Mouse (Mus musculus) retina, embryonic 14.5 days (tissue): ENCODE data around the gene Adm.

ENCODE experiments used
- DNase-seq: peaks from one replicate; pipeline ENCODE4 v3.0.0-alpha.2; 2015; ENCODE audit warnings: low spot score

The Adm gene

DNA sequence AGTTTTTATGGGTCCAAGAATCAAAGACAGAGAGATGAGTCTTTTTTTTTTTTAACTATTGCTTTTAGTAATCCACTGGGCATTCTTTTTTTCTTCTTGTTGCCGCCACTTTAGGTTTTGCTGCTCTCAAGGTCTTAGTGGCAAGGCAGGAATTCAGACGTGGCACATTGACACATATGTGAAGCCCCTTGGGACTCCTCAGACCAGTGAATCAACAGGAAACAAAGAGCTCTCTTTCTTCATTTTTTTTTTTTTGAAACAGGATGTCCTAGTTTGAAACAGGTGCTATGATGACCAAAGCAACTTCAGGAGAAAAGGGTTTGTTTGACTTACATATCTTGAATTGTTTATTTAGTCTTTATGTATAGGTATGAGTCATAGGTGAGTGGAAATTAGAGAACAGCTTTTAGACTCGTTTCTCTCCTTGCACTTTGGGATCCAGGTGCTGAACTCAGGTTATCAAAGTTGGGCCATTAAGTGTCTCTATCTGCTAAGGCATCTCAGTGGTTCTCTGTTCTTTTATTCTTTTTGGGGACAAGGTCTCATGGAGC, 31.0 kb downstream of the Adm start:
- DNase-seq = no peak

DNA sequence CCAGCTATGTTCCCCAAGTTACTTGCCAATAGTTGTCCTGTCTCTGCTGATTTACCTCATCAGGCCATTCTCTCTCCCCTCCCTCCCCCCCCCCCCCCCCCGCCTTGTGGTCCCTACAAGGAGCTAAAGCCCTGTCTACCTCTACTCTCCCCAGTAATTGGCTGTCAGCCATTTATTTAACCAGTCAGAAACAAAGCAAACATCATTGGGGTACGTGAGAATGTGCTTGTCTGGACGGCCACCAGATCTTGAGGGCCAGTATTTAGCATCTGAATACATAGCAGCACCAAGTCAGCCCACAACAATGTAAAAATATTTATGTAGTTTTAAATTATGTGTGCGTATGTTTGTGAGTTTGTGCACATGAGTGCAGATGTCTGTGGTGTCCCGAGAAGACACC, 39.1 kb downstream of the Adm start:
- no peak for DNase-seq

DNA sequence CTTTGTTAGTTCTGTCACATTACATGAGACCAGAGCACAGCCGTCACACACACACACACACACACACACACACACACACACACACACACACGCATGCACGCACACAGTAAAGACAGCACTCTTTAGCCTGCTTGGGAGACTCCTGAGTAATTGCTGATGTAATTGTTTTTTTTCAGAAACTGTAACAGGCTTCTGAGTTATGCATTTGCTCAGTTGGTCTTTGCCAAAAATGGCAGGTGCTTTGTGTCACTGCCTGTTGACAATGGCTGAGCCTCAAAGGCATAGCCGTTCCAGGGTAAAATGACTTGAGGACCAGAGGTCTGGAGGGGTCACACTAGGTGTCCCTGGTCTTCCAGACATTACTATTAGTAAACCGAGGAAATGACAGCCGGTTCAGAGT, 40.8 kb downstream of the Adm start:
- no peak for DNase-seq

DNA sequence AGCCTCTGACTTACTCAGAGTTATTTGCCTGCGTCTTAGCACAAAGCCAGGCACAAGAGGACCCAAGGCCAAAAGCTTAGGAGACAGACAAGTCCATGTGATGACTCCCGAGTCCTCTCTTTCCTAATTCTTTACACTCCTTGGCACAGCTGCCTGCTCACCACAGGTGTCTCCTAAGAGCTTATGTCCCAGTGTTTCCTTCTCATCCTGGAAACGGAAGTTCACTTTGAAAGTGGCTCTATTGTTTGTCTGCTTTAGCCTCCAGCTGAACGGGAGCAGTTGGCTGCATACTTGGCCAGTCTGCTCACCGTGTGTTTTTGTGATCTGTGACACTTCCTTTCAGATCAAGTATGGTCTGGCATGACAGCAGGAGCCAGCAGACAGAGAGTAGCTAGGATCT, 41.3 kb downstream of the Adm start:
- no peak for DNase-seq

DNA sequence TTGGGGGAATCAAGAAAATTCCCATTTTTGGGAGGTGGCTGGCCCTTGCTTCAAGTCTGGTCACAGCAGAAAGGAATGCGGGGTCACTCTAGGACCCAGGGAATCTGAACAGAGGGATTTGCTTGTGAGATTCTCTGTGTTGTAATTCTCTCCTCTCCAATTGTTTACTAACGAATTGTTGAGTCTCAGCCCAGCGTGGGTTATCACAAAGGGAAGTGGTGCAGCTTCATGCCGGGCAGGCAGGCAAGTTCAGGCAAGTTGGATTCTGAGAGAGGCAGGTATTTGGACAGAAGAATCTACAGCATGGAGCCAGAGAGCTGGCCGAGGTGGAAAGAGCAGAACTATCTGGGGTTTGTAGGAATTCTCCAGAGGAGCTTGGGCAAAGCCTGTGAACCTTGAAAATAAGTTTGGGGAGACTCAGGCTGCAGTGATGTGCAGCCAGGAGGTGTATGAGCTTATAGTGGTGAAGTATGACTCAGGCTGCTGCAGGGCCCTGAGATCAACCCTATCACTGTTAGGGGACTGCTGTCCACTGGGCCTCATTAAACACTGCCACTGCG, 43.7 kb downstream of the Adm start:
- DNase-seq = no peak
